Mouse (Mus musculus): Measurements from ENCODE around the gene Olfr665.
"Not testable (repeated sequence)": the region's sequence is repeated elsewhere in the genome, so short reads cannot be mapped to it uniquely, and the experiment has no call there.

The Olfr665 gene

DNA sequence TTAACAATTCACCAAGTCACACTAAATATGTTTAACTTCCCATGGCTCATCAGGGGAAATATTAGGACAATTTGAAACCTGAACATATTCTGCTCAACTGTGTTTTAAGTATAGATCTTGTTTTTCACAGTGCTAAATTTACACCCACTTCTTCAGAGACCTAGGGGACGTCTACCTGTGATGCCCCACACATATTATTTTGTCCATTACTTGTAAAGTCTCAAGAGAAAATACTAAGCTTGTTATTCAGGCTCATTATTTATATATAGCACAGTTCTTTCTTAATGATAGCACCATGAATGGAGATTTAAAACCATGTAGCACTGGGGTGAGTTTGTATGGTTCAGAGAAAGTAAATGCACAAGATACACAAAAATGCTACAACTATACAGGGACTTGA lies at the start of gene Olfr665:
Gene Olfr665 (plus strand): TSS at position 301 of the 400 bp plus-strand sequence.
- no peak for DNase-seq

DNA sequence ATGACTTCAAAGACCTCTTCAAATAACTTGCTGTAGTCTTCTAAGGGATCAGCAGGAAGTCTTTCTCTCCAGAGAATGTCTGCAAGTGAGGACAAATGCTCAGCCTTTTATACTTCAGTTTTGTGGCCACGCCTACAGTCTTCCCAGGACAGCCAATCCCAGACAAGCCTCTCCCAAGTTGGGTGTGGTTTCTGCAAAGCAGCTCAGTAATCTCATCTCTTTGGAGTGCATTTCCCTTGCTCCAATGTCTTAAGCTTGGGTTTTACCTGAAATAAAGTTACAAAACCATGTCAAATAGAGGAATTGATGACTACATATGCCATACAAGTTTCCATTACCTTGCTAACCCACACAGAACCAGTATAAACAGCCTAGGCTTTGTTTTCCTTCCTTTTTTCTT lies 35.3 kb upstream of the Olfr665 start, which contains the start of gene Usp17lb:
Gene Usp17lb (minus strand): TSS at position 101 of the 400 bp plus-strand sequence.
- no peak for DNase-seq

DNA sequence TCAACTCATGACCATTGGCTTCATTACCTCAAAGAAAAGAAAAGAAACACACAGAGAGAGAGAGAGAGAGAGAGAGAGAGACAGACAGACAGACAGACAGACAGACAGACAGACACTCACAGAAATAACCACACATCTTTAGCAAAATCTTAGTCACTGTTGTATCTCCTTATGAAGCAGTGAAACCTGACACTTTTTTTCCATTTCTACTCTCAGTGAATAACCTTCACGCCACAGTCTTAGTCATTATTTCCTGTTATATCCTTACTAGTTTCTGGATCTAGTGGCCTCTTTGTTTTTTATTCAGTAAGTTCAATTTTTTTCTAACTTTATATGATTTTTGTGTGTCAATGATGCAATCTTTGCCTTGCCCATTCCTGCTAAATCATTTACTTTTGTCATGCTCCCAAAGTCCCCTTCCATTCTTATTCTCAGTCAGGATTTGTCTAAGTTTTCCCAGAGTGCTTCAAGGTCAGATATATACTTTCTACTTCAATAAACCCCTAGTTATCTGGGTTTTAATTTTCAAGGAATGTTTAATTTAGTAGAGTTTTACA lies 34.0 kb upstream of the Olfr665 start:
- DNase-seq = no peak

DNA sequence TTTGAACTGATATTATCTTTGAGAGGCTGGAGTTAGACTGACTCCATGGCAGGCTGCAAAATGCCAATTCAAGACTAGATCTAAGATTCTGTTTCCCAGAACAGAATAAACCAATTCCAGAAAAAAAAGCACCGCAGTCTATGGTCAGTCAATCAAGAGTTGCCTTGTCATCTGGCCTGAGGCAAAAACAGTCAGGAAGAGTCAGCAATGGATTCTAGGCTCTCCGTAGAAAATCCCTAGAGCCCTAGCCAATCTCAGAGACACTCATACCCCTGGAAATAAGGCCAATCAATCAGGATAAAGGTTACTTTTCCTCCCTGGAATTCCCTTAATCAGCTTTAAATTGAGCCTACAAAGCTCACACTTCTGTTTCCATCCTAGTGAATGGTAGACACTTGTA lies 26.3 kb upstream of the Olfr665 start:
- DNase-seq = not testable (repeated sequence)

DNA sequence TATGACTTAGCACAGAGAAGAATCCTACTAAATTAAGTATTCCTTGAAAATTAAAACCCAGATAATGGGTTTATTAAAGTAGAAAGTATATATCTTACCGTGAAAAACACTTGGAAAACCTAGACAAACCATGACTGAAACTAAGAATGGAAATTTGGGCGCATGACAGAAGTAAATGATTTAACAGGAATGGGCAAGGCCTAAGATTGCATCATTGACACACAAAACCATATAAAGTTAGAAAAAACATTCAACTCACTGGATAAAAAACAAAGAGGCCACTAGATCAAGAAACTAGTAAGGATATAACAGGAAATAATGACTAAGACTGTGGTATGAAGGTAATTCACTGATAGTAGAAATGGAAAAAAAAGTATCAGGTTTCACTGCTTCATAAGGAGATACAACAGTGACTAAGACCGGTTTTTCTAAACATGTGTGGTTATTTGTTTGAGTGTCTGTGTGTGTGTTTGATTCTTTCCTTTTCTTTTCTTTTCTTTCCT lies 22.5 kb upstream of the Olfr665 start:
- DNase-seq = no peak

DNA sequence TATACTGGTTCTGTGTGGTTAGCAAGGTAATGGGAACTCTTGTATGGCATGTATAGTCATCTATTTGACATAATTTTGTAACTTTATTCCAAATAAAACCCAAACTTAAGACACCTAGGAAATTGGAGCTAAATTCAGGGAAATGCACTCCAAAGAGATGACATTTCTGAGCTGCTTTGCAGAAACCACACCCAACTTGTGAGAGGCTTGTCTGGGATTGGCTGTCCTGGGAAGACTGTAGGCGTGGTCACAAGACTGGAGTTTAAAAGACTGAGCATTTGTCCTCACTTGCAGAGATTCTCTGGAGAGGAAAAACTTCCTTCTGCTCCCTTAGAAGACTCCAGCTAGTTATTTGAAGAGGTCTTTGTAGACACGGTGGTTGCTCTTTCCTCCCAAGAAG lies 21.1 kb upstream of the Olfr665 start, which contains the start of gene Usp17la:
Gene Usp17la (plus strand): TSS at position 301 of the 400 bp plus-strand sequence.
- DNase-seq = not testable (repeated sequence)

DNA sequence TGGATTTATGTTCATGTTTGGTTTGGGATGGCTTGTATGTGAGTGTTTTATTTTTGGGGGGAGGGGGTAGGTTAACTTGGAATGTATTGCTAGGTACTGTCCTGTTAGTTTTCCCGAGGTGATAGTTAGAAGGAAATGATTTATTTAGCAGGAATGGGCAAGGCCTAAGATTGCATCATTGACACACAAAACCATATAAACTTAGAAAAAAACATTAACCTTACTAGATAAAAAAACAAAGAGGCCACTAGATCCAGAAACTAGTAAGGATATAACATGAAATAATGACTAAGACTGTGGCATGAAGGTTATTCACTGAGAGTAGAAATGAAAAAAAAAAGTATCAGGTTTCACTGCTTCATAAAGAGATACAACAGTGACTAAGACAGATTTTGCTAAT lies 20.1 kb upstream of the Olfr665 start:
- no peak for DNase-seq

DNA sequence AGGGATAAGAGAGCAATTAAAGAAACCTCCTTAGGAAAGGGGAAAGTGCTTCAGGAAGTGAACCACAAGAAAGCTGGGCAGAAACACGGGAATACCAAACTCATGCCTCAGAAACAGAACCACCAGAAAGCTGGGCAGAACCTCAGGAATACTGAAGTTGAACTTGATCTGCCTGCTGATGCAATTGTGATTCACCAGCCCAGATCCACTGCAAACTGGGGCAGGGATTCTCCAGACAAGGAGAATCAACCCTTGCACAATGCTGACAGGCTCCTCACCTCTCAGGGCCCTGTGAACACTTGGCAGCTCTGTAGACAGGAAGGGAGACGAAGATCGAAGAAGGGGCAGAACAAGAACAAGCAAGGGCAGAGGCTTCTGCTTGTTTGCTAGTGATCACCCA lies 16.4 kb upstream of the Olfr665 start:
- no peak for DNase-seq

DNA sequence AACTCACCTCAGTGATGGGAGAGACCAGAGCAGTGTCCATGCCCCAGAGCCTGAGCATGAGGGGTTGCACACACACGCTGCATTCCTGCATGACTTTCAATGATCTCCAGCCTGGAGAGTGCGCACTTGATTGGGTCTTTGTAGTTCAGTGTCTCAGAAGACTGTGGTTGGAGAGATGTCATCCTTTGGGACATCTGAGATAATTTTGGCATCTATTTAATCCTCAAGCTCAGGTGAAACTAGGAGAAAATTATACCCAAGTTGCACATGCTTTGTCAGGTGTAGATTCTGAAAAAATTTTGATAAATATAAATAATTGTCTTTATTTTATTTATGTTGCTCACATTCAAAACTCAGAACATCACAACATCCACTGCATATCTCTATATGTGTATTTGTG lies 18.0 kb downstream of the Olfr665 start, which contains the start of gene Olfr666:
Gene Olfr666 (minus strand): TSS at position 101 of the 400 bp plus-strand sequence.
- no peak for DNase-seq

DNA sequence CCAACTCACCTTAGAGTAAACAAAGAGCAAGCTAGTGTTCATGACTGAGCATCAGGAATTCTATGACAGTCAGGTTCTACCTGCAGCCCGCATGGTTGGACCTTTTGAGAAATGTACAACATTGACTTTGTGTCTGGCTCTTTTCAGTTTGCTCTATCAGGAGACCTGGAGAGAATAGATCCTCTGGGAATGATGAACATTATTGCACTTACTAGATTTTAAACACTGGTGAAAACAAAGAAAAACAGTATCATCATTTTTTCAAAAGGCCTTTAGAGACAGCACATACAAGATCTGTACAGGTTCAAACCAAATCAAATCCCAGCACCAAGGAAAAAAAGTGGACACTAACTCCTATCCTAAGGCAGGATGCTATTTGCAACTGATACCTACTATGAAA lies 43.6 kb downstream of the Olfr665 start, which contains the start of gene Olfr667:
Gene Olfr667 (minus strand): TSS at position 101 of the 400 bp plus-strand sequence.
- DNase-seq = no peak

DNA sequence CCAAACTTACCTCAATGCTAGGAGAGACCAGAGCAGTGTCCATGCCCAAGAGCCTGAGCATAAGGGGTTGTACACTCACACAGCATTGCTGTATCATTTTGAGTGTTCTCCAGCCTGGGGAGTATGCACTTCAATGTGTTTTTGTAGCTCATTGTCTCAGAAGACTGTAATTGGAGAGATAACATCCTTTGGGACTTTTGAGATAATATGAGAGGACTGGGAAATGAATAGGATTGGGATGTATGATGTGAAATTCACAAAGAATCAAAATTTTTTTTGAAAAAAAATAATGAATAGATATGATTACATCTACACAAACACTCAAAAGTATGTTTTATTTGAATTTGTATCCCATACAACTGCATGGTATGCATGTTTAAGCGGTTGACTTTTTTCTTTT lies 50.1 kb downstream of the Olfr665 start, which contains the start of gene Olfr668:
Gene Olfr668 (minus strand): TSS at position 101 of the 400 bp plus-strand sequence.
- no peak for DNase-seq

Data from kidney, postnatal 36 days (tissue).